Mouse (Mus musculus): ENCODE measurements around the gene Ankrd55.

DNA sequence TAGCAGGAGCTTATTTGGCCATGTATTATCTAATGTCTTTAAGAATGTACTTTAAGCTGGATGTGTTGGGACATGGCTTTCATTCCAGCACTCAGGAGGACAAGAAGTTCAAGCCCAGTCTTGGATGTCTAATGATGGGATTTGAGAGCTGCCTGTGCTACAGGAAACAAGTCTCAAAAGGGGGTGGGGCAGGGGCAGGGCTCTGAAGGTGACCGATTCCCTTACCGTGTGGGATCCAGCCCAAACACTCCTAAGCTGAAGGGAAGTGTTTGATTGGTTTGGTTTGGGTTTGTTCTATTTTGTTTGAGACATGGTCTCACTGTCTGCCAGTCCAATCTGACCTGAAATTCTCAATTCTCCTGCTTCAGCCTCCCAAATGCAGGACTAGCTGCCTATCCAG is 93.2 kb downstream of the Ankrd55 start:
- no peak for TF ChIP-seq GATA1 (IDR thresholded peaks at IDR 0.05; ENCODE audit: borderline replicate concordance, low read length)
- TF ChIP-seq FLI1 (IDR thresholded peaks at IDR 0.05; ENCODE audit: low read length) = no peak
